Mouse (Mus musculus) megakaryocyte progenitor cell, adult 5-6 weeks (primary cell): ENCODE measurements at regions not wholly inside any gene's neighbourhood (a gene's known extent, or its start where the extent isn't known, plus 50 kb on each side); places are given as distances from the start of the nearest gene placed in this dataset.
"Not testable (repeated sequence)": the region's sequence is repeated elsewhere in the genome, so short reads cannot be mapped to it uniquely, and the experiment has no call there.

Source experiments
- ATAC-seq: replicated peaks from 2 replicates; pipeline ENCODE4 v1.8.0; 2016; ENCODE audit warnings: mild to moderate bottlenecking, moderate TSS enrichment, inconsistent platforms; ENCODE audit not compliant: poor library complexity

DNA sequence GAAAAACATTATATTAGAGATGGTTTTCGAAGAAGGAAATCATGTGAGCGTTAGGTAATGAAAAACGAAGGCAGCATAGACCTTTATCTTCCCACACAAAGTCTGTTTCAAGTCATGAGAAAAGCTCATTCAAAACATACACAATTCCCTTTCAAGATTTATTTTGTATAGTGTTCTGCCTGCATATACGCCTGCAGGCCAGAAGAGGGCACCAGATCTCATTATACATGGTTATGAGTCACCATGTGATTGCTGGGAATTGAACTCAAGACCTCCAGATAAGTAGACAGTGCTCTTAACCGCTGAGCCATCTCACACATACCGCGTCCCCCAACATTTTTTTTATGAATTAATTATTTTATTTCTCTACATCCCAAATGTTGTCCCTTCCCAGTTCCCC, 578.3 kb upstream of the Ccdc54 start:
- no peak for ATAC-seq

DNA sequence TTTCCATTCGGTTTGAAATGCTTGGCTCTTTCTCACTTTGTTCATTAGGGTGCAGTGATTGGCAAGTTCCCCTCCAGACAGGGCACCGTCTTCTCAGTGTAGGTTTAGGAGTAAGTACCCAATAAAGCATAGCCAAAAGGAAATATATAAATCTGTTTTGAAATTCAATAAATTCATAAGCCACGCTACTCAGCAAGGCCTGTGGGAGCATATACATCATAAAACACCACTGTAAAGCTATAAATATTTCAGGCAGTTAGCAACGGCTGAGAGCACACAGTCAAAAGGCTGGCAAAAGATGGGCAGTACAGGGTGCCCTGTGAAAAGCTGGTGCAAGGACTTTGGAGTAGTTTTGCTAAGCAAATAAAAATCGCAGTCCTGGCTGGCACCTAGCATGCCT, 569.8 kb upstream of the Ccdc54 start:
- no peak for ATAC-seq

DNA sequence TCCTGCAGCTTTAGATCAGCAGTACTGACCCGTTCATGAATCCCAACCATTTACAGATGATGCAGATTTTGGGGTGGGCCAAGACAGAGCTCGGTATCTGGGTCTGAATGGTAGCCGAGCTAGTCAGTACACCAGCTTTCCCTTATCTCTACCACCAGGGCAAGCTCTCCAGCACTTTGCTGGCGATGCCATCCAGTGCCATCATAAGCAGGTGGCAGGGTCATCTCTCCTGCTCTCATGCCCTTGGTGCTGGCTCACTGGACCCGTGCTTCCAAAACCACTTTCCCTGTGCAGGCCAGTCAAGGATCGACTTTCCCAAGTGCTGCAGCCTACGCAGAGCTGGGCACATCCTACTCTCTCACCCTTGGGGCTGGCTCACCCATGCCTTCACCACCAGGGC, 547.6 kb upstream of the Ccdc54 start:
- ATAC-seq = no peak

GRCm38 (mm10) chr16:51119835-51120234, 528.9 kb upstream of the Ccdc54 start:
- no peak for ATAC-seq

DNA sequence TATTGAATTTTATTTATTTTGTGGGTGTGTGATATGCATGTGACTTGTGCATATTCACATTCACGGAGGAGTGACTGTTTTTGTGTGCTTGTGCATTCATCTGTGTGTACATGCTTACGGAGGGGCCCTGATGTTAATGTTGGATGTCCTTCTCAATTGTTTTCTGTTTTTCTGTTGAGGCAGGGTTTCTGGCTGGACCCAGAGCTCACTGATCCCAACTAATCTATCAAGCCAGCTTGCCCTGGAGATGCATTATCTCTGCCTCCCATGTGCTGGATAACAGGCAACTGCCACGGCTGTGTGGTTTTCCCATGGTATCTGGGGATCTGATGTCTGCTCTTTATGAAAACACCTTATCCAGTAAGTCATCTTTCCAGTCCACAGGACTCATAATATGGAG, 527.4 kb upstream of the Ccdc54 start:
- peak; percentile 55; the same call in 1 of the 2 replicates for ATAC-seq

DNA sequence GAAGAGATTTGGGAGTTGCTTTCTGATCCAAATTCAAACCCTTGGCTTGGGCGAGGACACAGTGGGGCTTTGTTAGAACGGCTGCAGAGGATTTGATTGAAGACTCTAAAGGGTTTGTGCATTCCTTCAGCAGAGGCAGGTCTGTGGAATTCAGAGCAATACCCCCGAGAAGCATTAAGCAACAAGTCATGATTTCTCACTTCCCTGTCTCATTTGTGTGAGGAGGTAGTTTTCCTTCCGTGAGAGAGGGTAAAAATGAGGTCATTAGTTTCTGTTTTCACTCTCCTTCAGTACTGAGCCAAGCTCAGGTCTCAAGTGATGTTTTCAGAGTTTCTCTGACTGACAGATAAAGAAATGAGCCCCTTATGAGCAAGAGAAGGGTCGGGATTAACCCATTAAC, 526.9 kb upstream of the Ccdc54 start:
- peak; percentile 26; the same call in 1 of the 2 replicates for ATAC-seq

DNA sequence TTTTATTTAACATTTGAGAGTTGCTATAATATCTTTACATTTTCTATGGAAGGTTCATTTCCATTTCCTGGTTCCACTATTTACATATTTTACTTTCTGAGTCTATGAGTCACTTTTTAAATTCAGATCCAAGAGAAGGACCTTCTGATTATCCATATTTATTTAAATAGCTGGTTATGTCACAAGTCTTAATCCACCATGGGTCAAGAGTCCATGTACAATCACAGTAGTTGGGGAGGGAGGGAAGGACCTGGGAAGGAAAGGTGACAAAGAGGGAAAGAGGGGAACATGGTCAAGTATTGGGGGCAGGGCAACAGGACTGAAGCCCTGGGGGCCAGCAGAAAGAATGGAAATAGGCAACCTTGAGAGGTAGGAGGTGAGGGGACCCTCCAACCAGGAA, 518.9 kb upstream of the Ccdc54 start:
- no peak for ATAC-seq

DNA sequence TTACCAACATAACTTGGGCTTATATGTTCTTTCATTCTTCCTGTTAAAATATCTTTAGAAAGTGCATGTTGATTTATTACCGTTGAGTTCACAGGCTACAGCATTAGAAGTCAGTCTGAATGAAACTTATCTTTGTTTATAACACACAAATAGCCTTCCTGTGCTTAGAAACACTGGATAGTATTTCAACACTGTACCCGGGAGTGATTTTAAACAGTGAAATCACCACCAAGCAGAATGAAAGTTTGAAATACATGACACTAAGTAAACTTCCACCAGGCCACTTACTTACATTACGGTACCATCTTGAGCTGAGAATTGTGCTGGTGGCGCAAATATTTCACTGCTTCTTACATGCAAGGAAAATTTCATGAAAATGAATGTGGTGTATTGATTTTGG, 516.5 kb upstream of the Ccdc54 start:
- ATAC-seq = no peak

DNA sequence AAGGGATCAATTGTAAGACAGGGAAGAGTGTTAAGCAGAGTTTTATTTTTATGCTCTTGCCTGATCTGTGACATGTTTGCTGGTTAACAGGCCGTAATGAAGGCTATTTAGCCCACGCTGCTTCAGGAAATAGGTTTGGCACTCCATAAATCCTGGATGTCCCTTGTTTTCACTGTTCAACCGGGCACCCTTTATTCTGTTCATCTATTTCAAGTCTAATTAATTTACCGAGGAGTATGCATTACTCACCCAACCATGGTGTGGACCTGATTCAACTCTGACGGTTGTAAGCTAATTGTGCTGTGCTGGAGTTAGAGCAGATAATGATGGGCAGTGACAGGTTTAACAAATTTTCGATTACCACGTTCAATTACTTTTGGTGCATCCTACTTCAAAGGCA, 495.6 kb upstream of the Ccdc54 start:
- no peak for ATAC-seq

DNA sequence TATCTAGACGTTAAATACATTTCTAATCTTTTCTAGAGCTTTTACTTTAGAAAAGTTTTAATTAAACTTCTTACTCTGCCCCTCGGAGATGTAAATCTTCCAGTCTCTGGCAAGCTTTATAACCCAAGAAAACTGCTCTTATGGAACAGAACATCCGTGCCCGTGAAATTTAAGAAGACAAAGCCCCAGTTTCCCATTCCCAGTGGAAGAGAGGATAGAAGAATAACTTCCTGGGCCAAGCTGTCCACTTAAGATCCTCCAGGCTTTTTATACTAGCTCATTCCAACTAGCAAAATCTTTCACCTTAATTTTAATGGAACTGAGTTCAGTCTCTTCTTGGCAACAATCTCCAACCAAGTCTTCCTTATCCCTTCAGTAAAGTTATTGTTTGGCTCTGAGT, 489.2 kb upstream of the Ccdc54 start:
- no peak for ATAC-seq

DNA sequence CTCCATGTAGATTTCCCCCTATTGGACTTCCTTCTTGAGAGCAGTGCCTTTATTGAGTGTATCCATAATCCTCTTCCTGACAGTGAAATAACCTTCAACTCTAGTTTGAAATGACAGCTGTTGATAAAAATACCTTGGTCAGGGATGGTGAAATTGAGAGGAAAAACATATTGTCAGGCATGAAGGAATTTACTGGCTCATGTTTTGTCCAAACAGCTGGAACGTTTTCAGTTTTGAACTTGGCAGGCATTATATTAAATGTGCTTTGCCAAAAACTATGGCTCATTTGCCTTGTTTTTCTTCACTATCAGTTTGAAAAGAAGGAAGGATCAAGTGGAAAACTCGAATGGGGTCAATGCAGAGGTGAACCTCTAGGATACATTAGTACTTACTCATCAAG, 457.7 kb upstream of the Ccdc54 start:
- no peak for ATAC-seq

GRCm38 (mm10) chr16:51048169-51048568, 457.2 kb upstream of the Ccdc54 start:
- ATAC-seq = no peak

DNA sequence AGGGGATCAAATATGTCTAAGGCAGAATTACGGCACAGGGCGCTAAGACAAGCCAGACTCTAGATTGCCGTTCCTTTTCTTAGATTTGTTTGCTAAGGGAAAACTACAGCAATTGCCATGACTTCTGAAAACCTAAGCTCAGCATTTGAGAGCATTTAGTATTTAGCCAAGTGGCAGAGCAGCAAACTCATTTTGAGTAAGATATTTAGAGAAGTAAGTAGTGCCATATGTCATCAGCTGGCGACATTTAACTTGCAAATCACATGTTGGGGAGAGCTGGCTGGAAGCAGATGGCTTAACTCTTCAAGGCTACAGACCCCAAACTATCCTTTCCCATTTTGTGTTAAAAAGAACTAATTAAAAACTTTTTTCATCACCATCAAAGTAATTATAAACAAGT, 450.4 kb upstream of the Ccdc54 start:
- no peak for ATAC-seq

DNA sequence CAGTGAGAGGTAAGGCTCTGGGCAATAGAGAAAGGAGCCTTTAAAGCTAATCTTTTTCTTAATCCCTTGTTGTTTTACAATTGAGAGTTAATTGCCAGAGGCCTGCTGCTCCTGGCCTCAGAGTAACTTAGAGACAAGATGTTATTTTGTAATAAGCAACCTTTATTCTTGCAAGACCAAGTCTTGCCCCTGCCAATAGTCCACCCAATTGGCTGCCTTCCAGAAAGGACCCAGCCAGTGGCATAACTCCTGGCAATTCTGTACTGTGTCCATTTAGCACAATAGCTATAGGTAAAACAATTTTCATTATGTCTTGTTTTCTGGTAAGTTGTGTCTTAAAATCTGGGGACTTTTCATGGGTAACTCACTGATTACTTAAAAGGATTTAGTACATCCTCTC, 411.9 kb upstream of the Ccdc54 start:
- no peak for ATAC-seq

DNA sequence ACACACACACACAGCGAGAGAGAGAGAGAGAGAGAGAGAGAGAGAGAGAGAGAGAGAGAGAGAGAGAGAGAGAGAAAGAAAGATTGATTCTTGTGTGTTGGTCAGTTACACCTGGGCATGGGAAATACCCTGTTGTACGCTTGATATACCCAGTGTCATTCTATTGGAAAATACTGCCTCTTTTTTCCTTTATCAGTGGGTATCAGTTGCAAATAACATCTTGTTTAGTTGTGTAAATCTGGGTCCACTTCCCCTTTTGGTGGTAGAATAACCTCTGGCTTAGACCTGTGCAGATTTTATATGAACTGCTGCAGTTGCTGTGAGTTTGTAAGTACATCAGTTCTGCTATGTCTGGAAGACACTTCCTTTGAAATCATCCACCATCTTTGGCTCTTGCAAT, 373.4 kb upstream of the Ccdc54 start:
- ATAC-seq = no peak

DNA sequence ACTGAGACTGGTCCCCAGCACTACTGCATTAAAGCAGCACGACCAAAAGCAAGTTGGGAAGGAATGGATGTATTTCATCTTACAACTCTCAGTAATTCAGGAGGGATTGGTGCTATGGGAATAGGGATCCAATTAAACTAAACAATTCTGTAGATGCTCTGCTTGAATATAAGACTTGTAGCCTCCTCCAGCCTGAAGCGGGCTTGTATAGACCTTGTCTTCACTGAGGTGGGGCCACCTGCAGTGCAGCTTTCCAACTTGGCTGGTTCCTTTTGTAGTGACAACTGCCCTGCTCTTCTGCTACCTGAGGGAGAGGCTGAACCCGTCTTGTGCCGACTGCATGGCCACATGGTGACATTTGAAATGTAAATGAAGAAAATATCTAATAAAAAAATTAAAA, 353.1 kb upstream of the Ccdc54 start:
- ATAC-seq = no peak

- not testable (repeated sequence) for ATAC-seq
Measured at GRCm38 (mm10) chr16:50943581-50943980, 352.6 kb upstream of the Ccdc54 start.

GRCm38 (mm10) chr16:50942291-50942690, 351.3 kb upstream of the Ccdc54 start:
- no peak for ATAC-seq

- ATAC-seq = no peak
Measured at GRCm38 (mm10) chr16:50939316-50939715, 348.4 kb upstream of the Ccdc54 start.

DNA sequence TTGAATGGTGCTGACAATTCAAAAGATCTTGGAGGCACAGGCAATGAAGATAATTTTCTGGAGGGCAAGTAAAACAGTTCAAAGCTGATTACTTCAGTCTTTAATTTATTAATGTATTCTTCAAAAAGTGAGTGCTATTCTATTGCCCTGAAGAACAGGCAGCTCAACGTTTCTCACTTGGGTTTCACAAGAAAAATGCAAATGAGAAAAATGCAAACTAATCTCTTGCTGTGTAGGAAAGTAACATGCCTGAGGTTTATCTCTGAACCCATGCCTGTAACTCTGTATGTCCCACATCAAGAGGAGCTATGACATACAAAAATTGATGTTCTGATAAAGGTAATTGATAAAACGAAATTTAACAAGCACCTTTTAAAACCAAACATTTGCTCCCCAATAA, 316.8 kb upstream of the Ccdc54 start:
- no peak for ATAC-seq

DNA sequence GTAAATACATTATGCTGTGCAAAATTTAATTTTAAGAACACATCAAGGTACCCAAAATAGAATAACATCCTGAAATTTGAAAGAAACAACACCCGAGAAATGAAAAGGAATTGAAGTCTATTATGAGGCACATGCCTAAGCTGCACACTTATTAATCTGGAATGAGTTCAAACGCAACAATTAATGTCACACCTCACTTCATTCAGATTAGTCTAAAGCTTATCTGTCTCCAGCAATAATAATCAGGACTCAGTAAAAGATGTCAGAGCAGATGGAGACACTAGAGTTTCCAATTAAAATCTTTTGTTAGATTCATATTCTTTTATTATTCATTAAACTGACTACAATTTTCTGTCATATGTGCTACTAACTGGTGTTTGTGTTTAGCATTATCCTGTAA, 308.2 kb upstream of the Ccdc54 start:
- ATAC-seq = no peak

DNA sequence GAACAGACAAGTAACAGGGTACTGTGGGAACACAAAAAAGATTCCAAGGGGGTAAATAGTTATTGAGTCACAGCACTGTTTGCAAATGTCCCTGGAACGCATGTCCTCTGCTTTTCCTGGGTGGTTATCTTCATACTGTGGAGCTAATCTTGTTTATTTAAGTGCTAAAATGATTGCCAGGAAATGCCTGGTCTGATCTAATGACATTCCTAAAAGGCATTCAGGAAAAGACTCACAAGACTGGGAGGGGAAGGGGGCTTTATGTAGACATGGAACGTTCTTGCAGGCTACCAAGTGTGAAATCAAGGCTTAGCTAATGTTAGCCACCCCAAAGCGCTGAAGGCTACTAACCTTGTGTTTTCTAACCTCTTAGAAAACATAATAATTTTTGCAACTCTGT, 287.0 kb upstream of the Ccdc54 start:
- ATAC-seq = no peak

DNA sequence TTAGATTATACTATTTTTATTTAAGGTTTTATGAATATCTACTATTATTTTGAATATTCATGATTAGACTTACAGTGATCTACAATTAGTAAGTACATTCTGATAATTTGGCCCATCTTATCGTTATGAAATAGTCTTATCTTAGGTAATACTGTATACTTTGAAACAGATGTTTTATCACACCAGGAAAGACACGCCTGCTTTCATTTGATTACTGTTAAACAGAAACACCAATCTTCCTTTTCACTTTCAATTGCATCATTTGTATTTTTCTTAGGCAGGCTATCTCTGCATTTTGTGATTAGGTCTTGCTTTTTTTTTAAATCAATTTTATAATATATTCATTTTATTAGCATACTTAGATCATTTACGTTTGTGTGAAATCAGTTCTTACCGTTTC, 280.4 kb upstream of the Ccdc54 start:
- no peak for ATAC-seq

DNA sequence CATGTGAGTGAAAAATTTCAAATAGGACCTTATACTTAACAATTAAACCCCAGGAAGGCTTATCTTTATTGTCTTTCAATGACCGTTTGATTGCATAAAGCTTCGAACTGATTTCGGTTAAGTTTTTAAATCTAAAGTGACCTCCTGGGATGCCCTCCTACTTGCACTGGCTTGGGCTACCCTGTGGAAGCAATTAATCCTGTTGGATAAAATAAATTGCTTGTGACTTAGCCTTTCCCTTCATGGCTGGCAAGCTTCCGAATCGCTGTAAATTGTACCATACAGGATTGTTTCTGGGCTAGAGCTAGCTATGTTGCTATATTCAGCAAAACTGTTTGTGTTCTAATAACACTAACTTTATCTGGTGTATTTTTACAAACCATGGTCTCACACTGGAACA, 272.6 kb upstream of the Ccdc54 start:
- no peak for ATAC-seq
